Mouse (Mus musculus) urinary bladder, postnatal 25 days (tissue): ENCODE measurements around the gene Dffb.
"Not testable (repeated sequence)": the region's sequence is repeated elsewhere in the genome, so short reads cannot be mapped to it uniquely, and the experiment has no call there.

ENCODE experiments used
- DNase-seq: peaks from one replicate; pipeline ENCODE4 v3.0.0; 2022; ENCODE audit warnings: low spot score

Dffb gene

DNA sequence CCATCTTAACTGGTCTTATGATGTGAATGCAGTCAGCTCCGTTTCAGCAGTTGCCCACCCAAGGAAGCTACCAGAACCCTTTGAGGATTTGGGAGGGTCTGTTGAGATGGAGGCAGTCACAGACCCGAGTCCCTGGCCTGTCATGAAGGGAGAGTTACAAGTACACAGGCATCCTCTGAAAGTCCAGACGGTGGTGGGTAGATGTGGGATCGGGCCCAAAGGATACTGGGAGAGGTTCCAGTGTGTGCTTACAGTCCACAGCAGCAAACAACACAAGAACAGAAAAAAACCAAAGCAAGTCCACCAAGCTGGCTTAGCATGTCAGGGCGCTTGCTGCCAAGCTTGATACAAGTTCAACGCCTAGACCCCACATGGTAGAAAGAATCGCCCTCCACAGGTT lies 12.3 kb downstream of the Dffb start:
- no peak for DNase-seq

DNA sequence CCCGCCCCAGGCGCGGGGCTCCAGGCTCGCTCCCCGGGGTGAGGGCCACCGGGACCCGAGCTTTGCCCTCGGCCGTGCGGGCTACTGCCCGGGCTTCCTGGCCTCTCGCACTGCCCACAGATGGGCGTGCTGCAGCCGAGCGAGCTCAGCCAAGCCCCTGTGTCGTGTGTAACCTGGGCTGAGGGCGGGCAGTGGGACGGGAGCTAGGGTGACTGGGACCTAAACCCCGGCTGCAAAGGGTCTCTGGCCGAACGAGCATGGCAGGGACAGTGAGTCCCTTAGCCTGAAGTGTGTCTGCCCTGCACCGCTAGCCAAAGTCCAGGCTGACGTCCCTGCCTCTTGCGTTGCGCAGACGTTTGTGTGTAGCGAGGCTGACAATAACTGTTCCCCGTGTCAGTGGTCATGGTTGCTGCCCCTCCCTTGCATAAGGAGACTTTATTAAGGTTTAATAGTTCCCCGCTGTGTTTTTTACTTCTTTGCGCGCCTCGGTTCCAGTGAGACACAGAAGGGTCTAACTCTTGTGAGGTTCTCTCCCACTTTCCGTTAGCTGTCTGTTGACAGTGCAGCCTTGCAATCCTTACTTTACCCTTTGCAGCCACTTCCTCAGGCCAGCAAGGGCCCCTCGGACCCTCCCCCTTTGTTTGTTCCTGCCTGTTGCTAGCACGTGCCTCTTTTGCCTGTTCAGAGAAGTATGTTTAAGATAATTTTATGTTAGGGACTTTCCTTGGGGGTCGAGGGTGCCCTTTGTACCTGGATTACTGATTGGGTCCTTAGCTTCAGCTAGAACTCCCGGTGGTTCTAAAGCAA lies 17.3 kb downstream of the Dffb start:
- DNase-seq = peak; percentile 26

DNA sequence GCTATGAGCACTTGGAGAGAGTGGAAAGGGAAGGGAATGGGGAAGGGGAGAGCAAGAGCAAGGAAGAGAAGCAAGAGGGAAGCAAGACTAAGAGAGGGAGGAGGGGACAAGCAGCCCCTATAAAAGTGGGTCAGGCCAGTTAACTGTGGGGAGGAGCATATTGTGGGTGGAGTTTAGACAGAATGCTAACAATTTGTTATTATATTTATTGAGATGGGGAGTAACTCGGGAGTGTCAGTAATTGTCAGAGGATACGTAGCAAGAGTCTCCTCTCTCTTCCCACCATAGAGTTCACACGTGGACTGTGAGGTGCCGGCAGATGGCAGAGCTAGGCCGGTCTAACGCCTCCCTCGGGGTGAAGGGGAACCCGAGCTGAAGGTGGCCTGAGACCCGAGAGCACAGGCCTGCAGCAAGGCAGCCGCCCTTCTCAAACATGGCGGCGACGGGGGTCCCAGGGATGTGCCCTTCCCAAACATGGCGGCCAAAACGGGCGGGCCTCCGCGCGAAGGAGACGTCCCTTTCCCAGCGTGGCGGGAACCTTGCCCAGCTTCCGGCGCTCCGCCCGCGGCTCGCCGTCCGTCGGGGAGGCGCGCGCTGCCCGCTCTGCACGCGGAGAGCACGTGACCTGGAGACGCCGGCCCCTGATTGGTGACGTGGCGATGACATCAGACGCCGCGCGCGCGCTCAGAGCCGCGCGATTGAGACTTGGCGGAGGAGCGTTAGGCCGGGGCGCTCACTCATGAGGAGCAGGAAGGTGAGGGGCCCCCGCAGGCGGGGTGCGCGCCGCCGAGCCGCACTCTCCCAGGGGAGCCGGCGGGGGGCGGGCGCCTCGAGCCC lies 18.1 kb downstream of the Dffb start, which contains the start of gene A430005L14Rik:
TSS of gene A430005L14Rik (plus strand) at position 669 of the 837 bp plus-strand sequence.
- DNase-seq = peak; percentile 94

DNA sequence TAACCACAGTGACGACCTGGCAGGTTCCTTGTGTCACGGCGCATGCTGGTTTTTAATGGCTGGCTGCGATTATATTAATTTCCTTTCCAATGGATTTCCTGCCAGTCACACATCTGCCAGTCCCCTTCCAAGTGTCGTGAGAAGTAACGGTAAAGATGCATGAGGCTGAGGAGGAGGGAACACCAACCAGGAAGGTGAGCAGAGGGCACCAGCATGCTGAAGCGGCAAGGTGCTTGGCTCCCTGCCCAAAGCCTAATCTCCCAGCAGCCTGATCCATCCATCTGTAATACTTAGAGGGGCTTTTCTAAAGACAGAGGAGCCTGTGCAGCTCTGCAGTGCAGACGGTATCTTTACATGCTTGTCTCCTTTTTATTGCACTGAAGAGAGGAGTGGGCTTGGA lies 19.3 kb downstream of the Dffb start:
- DNase-seq = no peak

DNA sequence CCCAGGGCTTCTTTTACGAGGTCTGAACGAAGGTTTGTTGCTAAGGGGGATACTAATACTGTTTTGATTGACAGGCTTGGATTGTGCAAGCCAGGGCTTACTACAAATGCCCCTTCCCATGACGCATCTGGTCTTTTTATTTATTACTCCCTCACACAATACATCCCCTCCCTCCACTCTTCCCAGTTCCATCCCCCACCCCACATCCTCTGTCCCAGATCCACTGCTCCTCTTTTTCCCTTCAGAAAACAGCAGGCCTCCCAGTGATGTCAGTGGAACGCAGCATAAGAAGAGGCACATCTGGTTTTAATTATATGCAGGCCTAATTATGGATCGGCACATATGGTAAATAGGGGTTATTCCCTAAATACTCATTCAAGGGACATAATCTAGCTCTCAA lies 23.2 kb downstream of the Dffb start:
- no peak for DNase-seq

DNA sequence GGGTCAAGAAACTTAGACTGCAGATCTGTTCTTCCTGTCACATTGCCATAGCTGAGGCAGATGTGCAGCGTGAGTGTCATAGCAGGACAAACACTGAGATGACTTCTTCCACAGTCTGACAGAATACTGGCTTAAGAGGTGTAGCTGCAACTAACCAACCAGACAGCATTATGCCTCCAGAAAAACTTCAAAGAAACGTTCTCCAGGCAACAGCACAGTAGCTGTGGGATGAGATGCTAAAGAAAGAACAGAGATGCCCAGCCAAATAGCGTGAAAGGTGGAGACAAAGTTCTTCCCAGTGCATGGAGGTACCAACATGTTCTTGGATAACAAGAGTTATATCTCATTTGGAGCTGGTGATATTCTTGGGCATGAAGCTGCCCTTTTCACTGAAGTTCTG lies 23.8 kb downstream of the Dffb start:
- DNase-seq = no peak

DNA sequence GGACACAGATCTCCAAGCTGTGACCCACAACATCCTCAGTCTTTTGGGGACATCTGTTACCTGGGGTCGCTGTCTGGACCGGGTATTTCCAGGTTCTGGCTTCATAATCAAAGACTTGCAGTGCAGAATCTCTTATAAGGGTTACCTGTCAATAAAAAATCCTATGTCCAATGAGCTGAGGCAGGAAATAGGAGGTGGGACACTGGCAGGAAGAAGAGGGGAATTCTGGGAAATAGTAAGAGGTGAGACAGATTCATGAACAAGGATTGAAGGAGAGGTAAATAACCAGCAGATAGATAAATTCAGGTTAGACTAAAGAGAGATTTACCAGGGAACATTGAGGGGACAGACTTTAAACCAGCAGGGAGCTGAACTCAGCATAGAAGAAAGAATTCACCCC lies 24.6 kb downstream of the Dffb start:
- DNase-seq = no peak

DNA sequence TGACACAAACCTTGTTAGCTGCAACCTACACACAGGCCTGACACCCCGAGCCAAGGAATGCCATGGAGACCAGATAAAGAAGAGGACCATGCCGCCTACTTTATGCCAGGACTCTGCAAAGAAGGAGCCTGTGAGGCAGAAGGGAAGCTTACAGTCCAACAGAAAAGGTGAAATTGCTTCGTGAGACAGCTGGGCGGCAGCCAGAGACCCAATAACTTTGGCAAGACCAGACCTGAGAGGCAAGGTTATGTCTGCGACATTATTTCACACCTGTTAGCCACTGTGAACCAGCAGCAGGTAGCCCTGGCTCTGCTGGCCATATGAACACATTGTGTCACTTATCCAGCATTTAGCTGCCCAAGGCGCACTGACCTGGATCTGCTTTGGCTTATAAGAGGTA lies 29.2 kb downstream of the Dffb start:
- DNase-seq = no peak

DNA sequence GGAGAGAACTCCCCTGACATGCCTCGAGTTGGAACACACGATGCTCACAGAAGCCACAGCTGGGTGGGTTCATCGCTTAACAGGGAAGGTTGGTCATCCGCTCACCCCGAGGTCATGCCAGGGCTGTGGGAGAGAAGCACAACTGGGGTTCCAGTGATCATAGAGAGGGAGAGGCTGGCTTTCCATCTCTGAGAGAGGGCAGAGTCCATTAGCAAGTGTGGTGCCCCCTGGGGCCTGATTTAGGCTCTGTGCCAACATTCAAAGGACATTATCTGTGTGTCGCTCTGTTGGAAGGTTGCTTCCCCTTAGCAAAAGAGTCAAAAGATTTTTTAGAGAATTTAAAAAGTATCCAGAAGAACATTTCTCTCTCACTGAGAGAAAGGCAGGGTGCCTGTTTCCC lies 30.7 kb downstream of the Dffb start:
- no peak for DNase-seq

DNA sequence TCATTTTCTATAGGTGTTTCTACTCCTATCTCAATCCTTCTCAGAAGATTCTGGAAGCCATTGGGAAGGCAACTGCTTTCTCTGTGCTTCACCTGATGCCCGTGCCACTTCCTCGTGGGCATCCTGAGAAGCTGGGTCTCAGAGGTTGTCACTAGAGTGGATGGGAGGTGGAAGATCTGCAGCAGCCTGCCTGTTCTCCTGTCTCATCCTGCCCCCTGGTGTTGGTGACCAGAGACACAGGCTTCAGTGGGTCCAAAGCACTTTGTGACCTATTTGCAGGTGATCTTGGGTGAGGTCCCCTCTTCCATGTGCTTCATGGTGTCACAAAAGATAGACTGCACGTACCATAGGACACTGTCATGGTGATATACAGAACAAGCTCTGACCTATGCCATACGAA lies 31.7 kb downstream of the Dffb start:
- peak; percentile 10 for DNase-seq

DNA sequence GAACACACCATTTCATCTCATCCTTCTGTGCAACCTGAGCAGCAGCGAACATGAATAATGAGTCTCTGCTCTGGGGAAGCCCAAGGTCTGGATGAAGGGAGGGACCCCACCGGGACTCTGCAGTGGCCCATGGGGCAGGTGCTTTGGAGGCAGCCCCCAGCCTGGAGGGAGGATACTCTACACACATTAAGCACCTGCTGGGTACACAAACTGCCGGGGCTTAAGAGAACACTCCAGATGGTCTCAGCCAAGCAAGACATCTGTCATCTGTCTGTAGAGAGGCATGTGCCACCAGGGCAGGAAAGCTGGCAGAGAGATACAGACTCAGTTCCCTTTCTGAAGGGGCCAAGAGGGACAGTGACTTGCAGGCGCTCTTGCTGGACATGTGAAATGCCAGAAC lies 45.0 kb downstream of the Dffb start:
- no peak for DNase-seq

DNA sequence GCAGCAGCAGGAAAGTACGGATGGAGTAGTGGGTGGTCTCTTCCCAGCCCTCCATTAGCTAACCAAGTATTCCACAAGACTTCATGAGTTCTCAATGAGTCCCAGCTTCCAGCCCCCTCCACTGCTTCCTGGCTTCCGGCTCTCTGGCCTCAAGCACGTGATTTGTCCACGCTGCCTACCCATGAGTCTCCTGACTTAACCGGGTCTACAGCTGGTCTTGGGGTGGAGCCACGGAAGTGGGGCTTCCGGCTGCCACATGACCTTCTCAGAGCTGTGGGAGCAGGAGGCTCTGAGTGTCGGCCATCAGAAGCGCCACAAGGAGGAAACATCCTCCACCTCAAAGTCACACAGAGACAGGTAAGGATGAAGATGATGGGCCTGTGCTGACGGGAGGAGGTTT lies 45.5 kb downstream of the Dffb start:
- DNase-seq = no peak

DNA sequence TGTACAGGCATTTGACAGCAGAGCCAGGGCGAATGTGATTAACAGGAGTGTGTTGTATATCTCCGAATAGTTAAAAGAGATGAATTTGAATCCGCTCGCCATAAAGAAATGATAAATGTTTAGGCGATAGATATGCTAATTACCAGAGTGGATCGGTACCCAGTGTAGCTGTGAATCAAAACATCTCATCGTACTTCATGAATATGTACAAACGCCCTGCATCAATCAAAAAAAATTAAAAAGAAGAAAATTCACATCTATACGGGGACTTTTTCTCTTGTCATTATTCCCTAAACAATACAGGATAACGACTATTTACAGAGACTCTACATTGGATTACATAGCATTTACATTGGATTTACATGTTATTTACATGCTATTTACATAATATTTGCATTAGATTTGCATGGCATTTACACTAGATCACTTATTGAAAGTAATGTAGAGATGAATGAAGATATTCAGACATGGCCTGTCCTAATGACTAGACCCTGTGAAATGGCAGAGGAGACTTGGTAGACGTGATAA lies 46.1 kb downstream of the Dffb start:
- no peak for DNase-seq

DNA sequence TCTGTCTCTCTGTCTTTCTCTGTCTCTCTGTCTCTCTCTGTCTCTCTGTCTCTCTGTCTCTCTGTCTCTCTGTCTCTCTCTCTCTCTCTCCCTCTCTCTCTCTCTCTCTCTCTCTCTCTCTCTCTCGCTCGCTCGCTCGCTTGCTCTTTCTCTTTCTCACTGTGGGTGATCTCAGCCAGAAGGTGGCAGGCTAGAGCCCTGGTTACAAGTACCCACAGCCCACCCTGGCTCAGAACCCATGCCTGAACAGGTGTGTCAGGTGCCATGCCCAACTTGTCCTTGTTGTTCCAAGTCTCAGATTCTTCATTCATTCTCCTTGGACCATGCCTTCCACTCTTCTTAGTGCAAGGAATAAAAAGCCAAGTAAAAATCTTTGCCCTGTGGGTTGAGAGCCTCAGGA lies 52.8 kb downstream of the Dffb start:
- not testable (repeated sequence) for DNase-seq

DNA sequence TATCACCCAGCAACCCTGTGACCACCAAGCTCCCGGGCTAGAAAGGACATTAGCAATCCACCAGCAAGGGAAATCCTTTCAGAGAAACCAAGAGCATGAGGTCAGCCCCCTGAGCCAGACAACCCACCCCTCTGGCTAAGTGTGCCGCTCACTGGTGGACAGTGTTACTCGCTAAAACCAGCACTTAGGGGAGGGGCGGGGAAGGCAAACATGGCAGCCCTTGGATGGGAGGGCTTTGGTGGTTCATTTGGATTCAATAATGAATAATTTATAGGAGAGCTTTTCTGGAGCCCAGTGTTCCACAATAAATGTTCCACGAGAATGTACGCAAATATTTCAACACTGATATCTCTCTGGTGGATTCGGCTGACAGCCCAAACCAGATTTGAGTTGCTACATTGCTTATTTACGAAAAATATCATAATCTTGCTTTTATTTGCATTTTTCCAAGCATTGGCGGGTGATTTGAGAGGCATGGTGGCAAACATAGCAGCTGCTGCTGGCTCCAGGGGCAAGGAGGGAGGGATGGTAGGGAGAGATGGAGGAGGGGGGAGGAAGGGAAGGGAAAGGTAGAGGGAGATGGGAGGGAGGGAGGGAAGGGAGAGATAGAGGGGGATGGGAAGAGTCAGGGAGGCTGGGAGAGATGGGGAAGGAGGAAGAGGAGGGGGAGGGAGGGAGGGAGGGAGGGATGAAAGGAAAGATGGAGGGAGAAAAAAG lies 54.3 kb downstream of the Dffb start:
- DNase-seq = no peak

DNA sequence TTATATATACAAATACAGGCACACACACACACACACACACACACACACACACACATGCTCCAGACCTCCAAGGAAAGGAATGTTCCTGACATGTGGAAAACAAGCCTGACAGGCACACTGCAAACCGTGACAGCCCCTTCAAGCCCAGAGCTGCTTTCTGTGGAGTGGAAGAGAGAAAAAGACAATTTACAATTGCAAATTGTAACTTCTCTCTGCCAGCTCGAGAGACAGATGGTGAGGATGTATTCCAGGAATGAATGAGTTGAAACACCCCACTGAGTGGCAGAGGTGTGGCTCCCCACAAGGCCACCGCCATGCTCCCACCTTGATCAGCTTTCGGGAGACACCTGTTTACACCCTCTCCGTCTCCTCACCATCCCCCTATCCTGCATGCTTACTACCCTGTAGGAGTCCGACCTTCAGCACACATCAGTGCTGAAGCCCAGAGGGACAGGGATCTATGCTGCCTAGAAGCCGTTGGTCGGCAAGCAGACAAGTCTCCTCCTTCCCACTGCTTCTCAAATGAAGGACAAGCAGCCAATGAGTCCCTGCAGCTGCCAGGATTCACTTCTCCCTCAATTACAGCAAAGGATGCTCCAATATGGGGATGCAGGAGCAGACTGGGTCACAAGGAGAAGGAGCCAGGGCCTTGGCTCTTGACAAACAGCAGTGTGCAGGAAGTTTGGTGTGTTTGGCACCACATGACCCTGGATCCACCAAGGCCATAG lies 57.0 kb downstream of the Dffb start:
- no peak for DNase-seq
